Mouse (Mus musculus) limb, embryonic 12.5 days (tissue): Measurements from ENCODE around the gene Cabcoco1. TPM values are rescaled to one million over a fixed set of nuclear protein-coding genes. Genes with fewer than 3 reads are reported as not detected.

Experiments
- ATAC-seq: fragments of 200-750 bp; cut with Nextera tagmentation; 2 replicates; pipeline ENCODE4 v1.8.0; 2017; ENCODE audit warnings: low read depth, moderate TSS enrichment; ENCODE audit not compliant: insufficient number of reproducible peaks, insufficient read depth, low FRiP score, low TSS enrichment
- H3K27ac ChIP-seq: fragments of 300-500 bp; sonication (generic); 2 replicates; pipeline ENCODE4 v1.5.1; 2016; ENCODE audit warnings: mild to moderate bottlenecking, moderate library complexity
- H3K27me3 ChIP-seq: fragments of 300-500 bp; sonication (generic); 2 replicates; pipeline ENCODE4 v1.6.1; 2016; ENCODE audit warnings: mild to moderate bottlenecking, moderate library complexity
- H3K36me3 ChIP-seq: fragments of 300-500 bp; sonication (generic); 2 replicates; pipeline ENCODE4 v1.6.1; 2016; ENCODE audit warnings: mild to moderate bottlenecking, moderate library complexity
- H3K4me1 ChIP-seq: fragments of 300-500 bp; sonication (generic); replicated peaks from 2 replicates; pipeline ENCODE4 v1.6.1; 2016
- H3K4me2 ChIP-seq: fragments of 300-500 bp; sonication (generic); 2 replicates; pipeline ENCODE4 v1.6.1; 2016; ENCODE audit warnings: mild to moderate bottlenecking, moderate library complexity
- H3K4me3 ChIP-seq: fragments of 300-500 bp; sonication (generic); replicated peaks from 2 replicates; pipeline ENCODE4 v1.5.1; 2016; ENCODE audit warnings: mild to moderate bottlenecking
- H3K9ac ChIP-seq: fragments of 300-500 bp; sonication (generic); replicated peaks from 2 replicates; pipeline ENCODE4 v1.6.1; 2016; ENCODE audit warnings: mild to moderate bottlenecking, moderate library complexity
- H3K9me3 ChIP-seq: fragments of 300-500 bp; sonication (generic); 2 replicates; pipeline ENCODE4 v1.6.1; 2016; ENCODE audit warnings: mild to moderate bottlenecking, moderate library complexity
- WGBS: fragments of 180-500 bp; shearing (Covaris S2); methylation state at CpG from one replicate; pipeline ENCODE4 v1.1.7; 2016; 5-methylcytosine and 5-hydroxymethylcytosine counted together
- polyA plus RNA-seq: library from polyadenylated mRNA; unstranded; fragments of >200 nt; fragmentation: Nextera tagmentation; extraction: Ambion mirVana; gene quantifications from 2 replicates; pipeline ENCODE4 v1.2.1, GENCODE M21; 2016

The Cabcoco1 gene
- polyA plus RNA-seq, 1 experiment from 2014 or later: 1.9 TPM

GRCm38 (mm10) chr10:68434045-68434639 lies 107.6 kb downstream of the Cabcoco1 start:
- WGBS: 69% methylated on average over 9 of the region's 9 CpGs
- Histone ChIP-seq H3K27me3 (no peaks in the 10 kb centered on the region), H3K9me3 (no peaks in the 10 kb centered on the region), H3K4me2 (no peak overlapping the region), H3K9ac (no peak overlapping the region), H3K4me1 (peaks cover 22% of the 10 kb centered on the region), H3K36me3 (no peaks in the 10 kb centered on the region), H3K27ac (peak overlapping the region; percentile 82), H3K4me3 (no peak overlapping the region)
- no peak for ATAC-seq

DNA sequence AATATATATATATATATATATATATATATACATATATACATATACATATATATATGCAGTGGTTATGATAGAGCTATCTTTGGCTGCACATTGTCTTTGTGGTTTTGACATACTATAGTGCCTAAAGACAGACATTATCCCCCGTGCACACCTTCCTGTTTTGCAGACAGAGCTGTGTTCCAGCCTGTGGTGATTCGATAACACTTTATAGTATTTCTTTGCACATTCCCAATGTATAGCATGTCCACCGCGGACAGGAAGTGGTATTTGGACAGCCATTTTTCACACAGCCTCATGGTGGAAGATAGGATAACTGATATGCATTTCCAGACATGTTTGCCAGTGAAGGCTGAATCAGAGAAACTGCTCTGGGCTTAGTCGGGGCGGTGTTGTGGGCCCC lies 110.3 kb downstream of the Cabcoco1 start:
- no peak overlapping the region for H3K4me2 ChIP-seq
- no peak for ATAC-seq
- peaks cover 6% of the 10 kb centered on the region; the same call in 1 of the 2 replicates for H3K9me3 ChIP-seq
- peaks cover 22% of the 10 kb centered on the region for H3K4me1 ChIP-seq
- H3K36me3 ChIP-seq: no peaks in the 10 kb centered on the region
- 91% methylated on average over 6 of the region's 6 CpGs for WGBS
- H3K27ac ChIP-seq: no peak overlapping the region
- H3K27me3 ChIP-seq: no peaks in the 10 kb centered on the region
- H3K4me3 ChIP-seq: no peak overlapping the region
- H3K9ac ChIP-seq: no peak overlapping the region

- ATAC-seq: no peak
- no peak overlapping the region for H3K9ac ChIP-seq
- H3K4me3 ChIP-seq: no peak overlapping the region
- 91% methylated on average over 13 of the region's 13 CpGs for WGBS
- no peaks in the 10 kb centered on the region for H3K36me3 ChIP-seq
- H3K9me3 ChIP-seq: peaks cover 10% of the 10 kb centered on the region; the same call in 1 of the 2 replicates
- H3K27ac ChIP-seq: no peak overlapping the region
- peaks cover 19% of the 10 kb centered on the region for H3K4me1 ChIP-seq
- no peak overlapping the region for H3K4me2 ChIP-seq
- H3K27me3 ChIP-seq: no peaks in the 10 kb centered on the region
Observed at GRCm38 (mm10) chr10:68430929-68431328, 110.8 kb downstream of the Cabcoco1 start.

DNA sequence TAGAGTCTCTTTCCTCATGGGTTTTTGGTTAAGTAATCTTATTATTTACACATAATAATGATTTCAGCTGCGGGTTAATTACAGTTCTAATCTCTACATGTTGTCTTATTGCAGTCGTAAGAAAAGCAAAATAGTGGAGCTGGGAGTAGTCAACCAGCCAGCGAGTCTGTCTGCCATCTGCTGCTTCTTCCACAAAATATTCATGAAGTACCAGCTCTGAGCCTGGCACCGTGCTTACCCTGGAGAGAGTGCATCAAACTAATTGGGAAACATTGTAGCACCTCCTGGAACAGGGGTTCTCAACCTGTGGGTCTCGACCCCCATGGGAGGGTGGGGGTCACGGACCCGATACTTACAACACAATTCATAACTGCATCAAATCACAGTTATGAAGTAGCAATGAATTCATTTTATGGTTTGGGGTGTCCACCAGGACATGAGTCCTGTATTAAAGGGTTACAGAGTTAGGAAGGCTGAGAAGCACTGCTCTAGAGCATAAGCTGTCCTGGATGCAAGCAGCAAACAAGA lies 121.2 kb downstream of the Cabcoco1 start:
- H3K4me2 ChIP-seq: no peak overlapping the region
- H3K36me3 ChIP-seq: no peaks in the 10 kb centered on the region
- no peak overlapping the region for H3K27ac ChIP-seq
- H3K4me1 ChIP-seq: no peaks in the 10 kb centered on the region
- no peak overlapping the region for H3K9ac ChIP-seq
- H3K9me3 ChIP-seq: no peaks in the 10 kb centered on the region
- no peak overlapping the region for H3K4me3 ChIP-seq
- 85% methylated on average over 7 of the region's 7 CpGs for WGBS
- no peaks in the 10 kb centered on the region for H3K27me3 ChIP-seq
- no peak for ATAC-seq

DNA sequence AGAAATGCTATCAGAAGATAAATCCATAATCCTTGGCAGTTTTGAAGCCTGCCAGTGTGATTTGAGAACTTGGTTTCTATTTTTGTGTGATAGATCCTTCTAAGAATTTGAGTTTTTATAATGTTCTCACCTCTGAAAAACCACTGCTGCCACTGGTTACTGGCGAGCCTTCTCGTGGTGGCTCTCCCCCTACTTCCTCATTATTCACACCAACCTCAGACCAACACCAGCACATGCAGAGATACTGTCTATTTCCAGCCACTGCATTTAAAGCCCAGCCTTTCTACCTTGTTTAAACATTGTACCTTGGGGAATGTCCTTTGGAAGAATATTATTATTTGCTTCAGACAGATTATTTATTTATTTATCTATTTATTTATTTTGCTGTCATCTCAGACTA lies 121.8 kb downstream of the Cabcoco1 start:
- no peaks in the 10 kb centered on the region for H3K9me3 ChIP-seq
- WGBS: 71% methylated on average over 2 of the region's 2 CpGs
- H3K4me1 ChIP-seq: no peaks in the 10 kb centered on the region
- H3K4me3 ChIP-seq: no peak overlapping the region
- no peak for ATAC-seq
- H3K27me3 ChIP-seq: no peaks in the 10 kb centered on the region
- no peak overlapping the region for H3K4me2 ChIP-seq
- no peak overlapping the region for H3K9ac ChIP-seq
- H3K27ac ChIP-seq: no peak overlapping the region
- no peaks in the 10 kb centered on the region for H3K36me3 ChIP-seq

GRCm38 (mm10) chr10:68417074-68417790 lies 124.5 kb downstream of the Cabcoco1 start:
- Histone ChIP-seq H3K4me2 (no peak overlapping the region), H3K36me3 (no peaks in the 10 kb centered on the region), H3K4me3 (no peak overlapping the region), H3K9ac (no peak overlapping the region), H3K4me1 (no peaks in the 10 kb centered on the region), H3K27ac (no peak overlapping the region), H3K27me3 (no peaks in the 10 kb centered on the region), H3K9me3 (no peaks in the 10 kb centered on the region)
- ATAC-seq: no peak
- WGBS: 88% methylated on average over 13 of the region's 13 CpGs

- H3K36me3 ChIP-seq: no peaks in the 10 kb centered on the region
- no peak overlapping the region for H3K4me3 ChIP-seq
- no peak overlapping the region for H3K4me2 ChIP-seq
- no peaks in the 10 kb centered on the region for H3K4me1 ChIP-seq
- no peak overlapping the region for H3K9ac ChIP-seq
- no peak for ATAC-seq
- no peaks in the 10 kb centered on the region for H3K27me3 ChIP-seq
- H3K27ac ChIP-seq: no peak overlapping the region
- WGBS: 90% methylated on average over 4 of the region's 4 CpGs
- no peaks in the 10 kb centered on the region; the same call in 1 of the 2 replicates for H3K9me3 ChIP-seq
Observed at GRCm38 (mm10) chr10:68405936-68406335, 135.8 kb downstream of the Cabcoco1 start.

DNA sequence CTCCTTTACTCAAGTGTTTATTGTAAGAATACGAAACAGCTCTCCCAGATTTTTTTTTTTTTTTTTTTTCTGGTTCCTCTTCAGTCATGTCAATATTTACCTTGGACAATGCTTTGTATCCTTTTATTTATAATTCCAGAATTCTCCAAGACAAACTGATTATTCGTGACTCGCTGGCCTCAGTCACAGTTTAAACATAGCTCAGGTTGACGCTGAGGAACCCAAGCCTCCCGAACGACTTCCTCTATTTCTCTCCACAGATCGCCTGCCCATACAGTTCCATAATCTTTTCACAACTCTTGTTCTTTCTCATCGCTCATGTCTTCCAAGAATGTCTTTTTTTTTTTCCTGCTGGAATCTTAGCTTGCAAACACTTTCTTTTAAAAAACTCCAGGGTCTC lies 144.9 kb downstream of the Cabcoco1 start:
- Histone ChIP-seq H3K27me3 (no peaks in the 10 kb centered on the region), H3K36me3 (no peaks in the 10 kb centered on the region), H3K27ac (no peak overlapping the region), H3K4me3 (no peak overlapping the region), H3K9ac (no peak overlapping the region), H3K9me3 (peaks cover 7% of the 10 kb centered on the region; the same call in 1 of the 2 replicates), H3K4me1 (peaks cover 4% of the 10 kb centered on the region), H3K4me2 (no peak overlapping the region)
- ATAC-seq: no peak
- WGBS: 88% methylated on average over 8 of the region's 8 CpGs

DNA sequence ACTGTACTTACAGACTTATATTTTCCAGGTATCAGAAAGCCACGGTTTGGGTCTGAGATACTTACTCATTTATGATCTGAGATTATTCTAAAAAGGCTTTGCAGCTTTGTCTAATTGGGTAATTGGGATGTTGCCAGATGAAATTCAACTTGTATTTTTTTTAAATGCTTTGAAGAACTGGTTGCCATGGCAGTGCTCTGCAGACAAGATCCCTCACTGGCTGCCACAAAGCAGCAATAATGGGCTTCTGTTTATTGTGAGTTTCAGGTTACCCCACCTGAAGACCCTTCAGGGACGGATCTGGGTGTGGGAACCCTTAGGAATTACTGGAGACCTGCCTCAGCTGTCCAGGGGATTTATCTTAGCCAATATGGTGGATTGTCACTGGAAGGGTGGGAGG lies 145.6 kb downstream of the Cabcoco1 start:
- H3K9me3 ChIP-seq: peaks cover 7% of the 10 kb centered on the region; the same call in 1 of the 2 replicates
- no peak overlapping the region for H3K27ac ChIP-seq
- no peaks in the 10 kb centered on the region for H3K27me3 ChIP-seq
- WGBS: 39% methylated on average over 2 of the region's 2 CpGs
- H3K9ac ChIP-seq: no peak overlapping the region
- H3K4me3 ChIP-seq: no peak overlapping the region
- ATAC-seq: no peak
- no peak overlapping the region for H3K4me2 ChIP-seq
- no peaks in the 10 kb centered on the region for H3K36me3 ChIP-seq
- H3K4me1 ChIP-seq: peaks cover 4% of the 10 kb centered on the region

DNA sequence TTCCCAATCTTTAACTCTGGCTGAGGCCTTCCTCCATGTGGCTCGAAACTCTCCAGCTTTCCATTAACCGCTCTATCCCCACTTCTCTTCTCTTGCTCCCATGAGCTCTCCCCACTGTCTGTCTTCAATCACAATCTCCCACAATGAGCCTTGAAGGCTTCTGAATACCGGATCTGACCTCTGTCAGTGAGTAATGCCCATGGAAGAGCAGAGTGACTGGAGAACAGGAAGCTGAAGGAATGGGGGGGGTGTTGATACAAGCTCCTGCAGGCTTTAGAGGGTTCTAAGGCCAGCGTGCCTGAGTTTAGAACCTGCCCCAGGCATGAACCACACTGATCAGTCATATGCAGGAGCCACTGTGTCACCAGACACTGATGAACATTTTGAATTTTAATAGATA lies 150.1 kb downstream of the Cabcoco1 start:
- no peak for ATAC-seq
- H3K4me3 ChIP-seq: no peak overlapping the region
- H3K27me3 ChIP-seq: no peaks in the 10 kb centered on the region
- no peaks in the 10 kb centered on the region for H3K9me3 ChIP-seq
- no peak overlapping the region for H3K4me2 ChIP-seq
- no peaks in the 10 kb centered on the region for H3K36me3 ChIP-seq
- H3K4me1 ChIP-seq: peaks cover 4% of the 10 kb centered on the region
- H3K9ac ChIP-seq: no peak overlapping the region
- H3K27ac ChIP-seq: no peak overlapping the region
- 72% methylated on average over 4 of the region's 4 CpGs for WGBS

- no peak overlapping the region for H3K4me3 ChIP-seq
- ATAC-seq: no peak
- H3K36me3 ChIP-seq: no peaks in the 10 kb centered on the region
- no peak overlapping the region for H3K27ac ChIP-seq
- no peak overlapping the region for H3K9ac ChIP-seq
- H3K9me3 ChIP-seq: 0 out of 2 replicates have a peak, but pooled peaks cover 7% of the 10 kb centered on the region
- no peaks in the 10 kb centered on the region for H3K4me1 ChIP-seq
- H3K27me3 ChIP-seq: no peaks in the 10 kb centered on the region
- WGBS: 79% methylated on average over 4 of the region's 4 CpGs
- H3K4me2 ChIP-seq: no peak overlapping the region
Observed at GRCm38 (mm10) chr10:68388802-68389201, 152.9 kb downstream of the Cabcoco1 start.
